13 mouse cellular contexts compared by ENCODE assay signal in the genomic region with DNA sequence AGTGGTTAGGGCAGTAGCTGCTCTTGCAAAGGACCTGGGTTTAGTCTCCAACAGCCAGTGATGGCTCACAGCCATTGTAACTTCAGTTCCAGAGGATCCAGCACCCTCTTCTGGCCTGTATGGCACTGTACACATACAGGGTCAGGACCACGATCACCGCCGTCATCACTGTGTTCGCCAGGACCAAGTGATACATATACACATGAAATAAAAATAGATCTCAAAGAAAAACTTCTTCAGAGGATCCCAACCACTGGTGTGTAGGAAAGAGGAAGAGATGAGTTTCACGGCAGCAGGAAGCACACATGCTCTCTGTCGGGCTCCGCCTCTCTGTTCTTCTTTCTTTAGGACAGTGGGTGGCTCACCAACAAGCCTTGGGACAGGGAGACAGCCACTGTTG.
A peak's percentile ranks its signal among the peaks of the same experiment; 100 is the strongest.
DNase-seq lines count a peak whose midpoint lies in the region; ATAC-seq and TF ChIP-seq lines count a peak whose summit lies in the region.
"Had no signal": no experiment of that assay in that cellular context is flagged by ENCODE, and none has a peak within 500 bp of the region (broad histone marks: within the 10 kb centered on the region; RNA-seq: fewer than 3 reads in every experiment).

No protein-coding gene starts in this region.

- no peak for DNase-seq in forebrain, postnatal 0 days
- DNase-seq in forebrain, embryonic 11.5 days (ENCODE audit: low spot score): no peak
- DNase-seq in liver (no peak), MEL (ENCODE audit: low read depth, low spot score) (peak; percentile 43)
- DNase-seq in right cerebral cortex, postnatal 25 days: no peak
- DNase-seq in thymus, adult 2 months: no peak
- DNase-seq: cerebellum, adult 8-10 months had no signal

- H3K9ac ChIP-seq in forebrain, postnatal 0 days: no peak overlapping the region
- no peak overlapping the region for H3K9ac ChIP-seq in forebrain, embryonic 11.5 days (ENCODE audit: low read length)
- no peak overlapping the region for H3K9ac ChIP-seq in liver, embryonic 16.5 days (ENCODE audit: low read depth, low read length)
- no peak overlapping the region for H3K9ac ChIP-seq in MEL (ENCODE audit: control insufficient read depth, low read depth, low read length, poor library complexity, severe bottlenecking)
- H3K9ac ChIP-seq: embryonic facial prominence, embryonic 15.5 days; heart, embryonic 13.5 days; limb, embryonic 13.5 days had no signal

- 0 out of 2 replicates have a peak, but pooled peaks have one; percentile 14 for ATAC-seq in forebrain, postnatal 0 days
- no peak for ATAC-seq in forebrain, embryonic 11.5 days (replicated peaks; ENCODE audit: low FRiP score)
- ATAC-seq in liver, embryonic 16.5 days (ENCODE audit: low read depth): no peak
- ATAC-seq: activated CD4-positive, CD25-positive, alpha-beta regulatory T cell, adult 4 months had no signal

- H3K4me3 ChIP-seq in forebrain, postnatal 0 days (ENCODE audit: low read depth, low read length): no peak overlapping the region
- H3K4me3 ChIP-seq in forebrain, embryonic 11.5 days (ENCODE audit: low read depth, low read length): no peak overlapping the region
- no peak overlapping the region for H3K4me3 ChIP-seq in liver, embryonic 16.5 days (ENCODE audit: low read depth, low read length)
- H3K4me3 ChIP-seq in MEL (ENCODE audit: control insufficient read depth in 1 of 2, insufficient read depth in 1 of 2, low read depth in 2 of 2, low read length in 2 of 2): no peak overlapping the region
- H3K4me3 ChIP-seq in macrophage (ENCODE audit: inconsistent target): no peak overlapping the region
- H3K4me3 ChIP-seq in thymus, adult 2 months (ENCODE audit: control insufficient read depth, insufficient read depth, low read length): no peak overlapping the region
- H3K4me3 ChIP-seq: embryonic facial prominence, embryonic 15.5 days; heart, embryonic 13.5 days; limb, embryonic 13.5 days had no signal

- H3K4me1 ChIP-seq in forebrain, postnatal 0 days (ENCODE audit: insufficient read depth): 0 out of 2 replicates have a peak, but pooled peaks cover 3% of the 10 kb centered on the region
- H3K4me1 ChIP-seq in forebrain, embryonic 11.5 days (replicated peaks; ENCODE audit: control insufficient read depth, insufficient read depth, low read length): 0 out of 2 replicates have a peak, but pooled peaks cover 4% of the 10 kb centered on the region
- H3K4me1 ChIP-seq in liver, embryonic 16.5 days (ENCODE audit: control insufficient read depth, low read depth, low read length): no peaks in the 10 kb centered on the region
- no peaks in the 10 kb centered on the region for H3K4me1 ChIP-seq in MEL (ENCODE audit: control insufficient read depth in 1 of 2, insufficient read depth in 2 of 2, low read length in 2 of 2)
- no peaks in the 10 kb centered on the region for H3K4me1 ChIP-seq in thymus, adult 2 months (replicated peaks; ENCODE audit: control insufficient read depth, insufficient read depth, low read length)
- H3K4me1 ChIP-seq: limb, embryonic 13.5 days had no signal

- H3K27me3 ChIP-seq in forebrain, postnatal 0 days (ENCODE audit: insufficient read depth, low read length): no peaks in the 10 kb centered on the region
- no peaks in the 10 kb centered on the region for H3K27me3 ChIP-seq in forebrain, embryonic 11.5 days (ENCODE audit: control insufficient read depth, insufficient read depth, low read length)
- H3K27me3 ChIP-seq in liver, embryonic 16.5 days (ENCODE audit: control insufficient read depth, insufficient read depth, low read depth, low read length): no peaks in the 10 kb centered on the region
- no peaks in the 10 kb centered on the region for H3K27me3 ChIP-seq in MEL (ENCODE audit: control insufficient read depth in 1 of 2, insufficient read depth in 2 of 2, low read length in 2 of 2)
- no peaks in the 10 kb centered on the region for H3K27me3 ChIP-seq in thymus, adult 2 months (ENCODE audit: control insufficient read depth, insufficient read depth, low read length)
- H3K27me3 ChIP-seq: embryonic facial prominence, embryonic 15.5 days; heart, embryonic 13.5 days; limb, embryonic 13.5 days had no signal

- no peak overlapping the region for H3K4me2 ChIP-seq in forebrain, postnatal 0 days (ENCODE audit: low read depth)
- H3K4me2 ChIP-seq in forebrain, embryonic 11.5 days (ENCODE audit: low read depth, low read length, severe bottlenecking): no peak overlapping the region
- H3K4me2 ChIP-seq in liver, embryonic 16.5 days (ENCODE audit: low read depth, low read length): no peak overlapping the region
- H3K4me2 ChIP-seq: embryonic facial prominence, embryonic 15.5 days; heart, embryonic 13.5 days; limb, embryonic 13.5 days had no signal

- peak; percentile 41; the same call in 1 of the 2 replicates for TF ChIP-seq CTCF in forebrain, postnatal 0 days (IDR thresholded peaks at IDR 0.05; ENCODE audit: low read depth)
- TF ChIP-seq CTCF in MEL (IDR thresholded peaks at IDR 0.05 in 2 of 3, conservative IDR thresholded peaks at IDR 0.05 in 1 of 3; ENCODE audit: control insufficient read depth in 1 of 3, insufficient read depth in 1 of 3, low read depth in 2 of 3, low read length in 3 of 3, poor library complexity in 1 of 3, severe bottlenecking in 1 of 3): peak; percentile 19 to 49 (median 27); a peak in 4 of 6 replicates
- no peak for TF ChIP-seq CTCF in thymus, adult 2 months (IDR thresholded peaks at IDR 0.05; ENCODE audit: borderline replicate concordance, control insufficient read depth, extremely low read depth, insufficient read depth, low read length, poor library complexity)

- H3K27ac ChIP-seq in forebrain, postnatal 0 days (ENCODE audit: low read depth, low read length): no peak overlapping the region
- no peak overlapping the region for H3K27ac ChIP-seq in forebrain, embryonic 11.5 days (ENCODE audit: low read depth, low read length)
- 0 out of 2 replicates have a peak overlapping the region, but pooled peaks have one; percentile 29 for H3K27ac ChIP-seq in liver, embryonic 16.5 days (ENCODE audit: low read length)
- no peak overlapping the region for H3K27ac ChIP-seq in MEL (ENCODE audit: control insufficient read depth, low read depth, low read length)
- peak overlapping the region; percentile 62 for H3K27ac ChIP-seq in macrophage
- H3K27ac ChIP-seq in thymus, adult 2 months (ENCODE audit: control insufficient read depth, insufficient read depth, low read length): no peak overlapping the region
- H3K27ac ChIP-seq: embryonic facial prominence, embryonic 15.5 days; heart, embryonic 13.5 days; limb, embryonic 13.5 days had no signal

- TF ChIP-seq EP300 in MEL (IDR thresholded peaks at IDR 0.05; ENCODE audit: low read depth in 1 of 2, low read length in 2 of 2): no peak

- 89% methylated on average over 7 of the region's 7 CpGs for WGBS in forebrain, postnatal 0 days
- 94% methylated on average over 7 of the region's 7 CpGs for WGBS in forebrain, embryonic 11.5 days
- 37% methylated on average over 7 of the region's 7 CpGs for WGBS in liver, embryonic 16.5 days (ENCODE audit: insufficient replicate concordance)
- 5% methylated on average over 7 of the region's 7 CpGs for WGBS in macrophage (ENCODE audit: missing documents)
- 45% methylated on average over 7 of the region's 7 CpGs for WGBS in thymus, adult 2 months

- H3K9me3 ChIP-seq in forebrain, postnatal 0 days (ENCODE audit: low read length): no peaks in the 10 kb centered on the region
- H3K9me3 ChIP-seq in forebrain, embryonic 11.5 days (ENCODE audit: control insufficient read depth, low read length): no peaks in the 10 kb centered on the region
- H3K9me3 ChIP-seq in liver, embryonic 16.5 days (replicated peaks; ENCODE audit: control insufficient read depth, low read length): no peaks in the 10 kb centered on the region
- no peaks in the 10 kb centered on the region for H3K9me3 ChIP-seq in MEL (replicated peaks; ENCODE audit: insufficient read depth, low read length)
- H3K9me3 ChIP-seq: embryonic facial prominence, embryonic 15.5 days; heart, embryonic 13.5 days; limb, embryonic 13.5 days had no signal

- H3K36me3 ChIP-seq in forebrain, postnatal 0 days (ENCODE audit: insufficient read depth): peaks cover 31% of the 10 kb centered on the region
- H3K36me3 ChIP-seq in forebrain, embryonic 11.5 days (ENCODE audit: control insufficient read depth, insufficient read depth, low read length): peaks cover 3% of the 10 kb centered on the region; the same call in 1 of the 2 replicates
- peaks cover 4% of the 10 kb centered on the region; the same call in 1 of the 2 replicates for H3K36me3 ChIP-seq in liver, embryonic 16.5 days (ENCODE audit: control insufficient read depth, insufficient read depth)
- H3K36me3 ChIP-seq in MEL (ENCODE audit: control insufficient read depth in 1 of 2, insufficient read depth in 2 of 2, low read length in 2 of 2): peaks cover 0 to 3% of the 10 kb centered on the region in 2 experiments; a peak in 1 of 4 replicates
- peaks cover 43% of the 10 kb centered on the region for H3K36me3 ChIP-seq in macrophage (ENCODE audit: inconsistent target)
- peaks cover 40% of the 10 kb centered on the region for H3K36me3 ChIP-seq in thymus, adult 2 months (ENCODE audit: control insufficient read depth, insufficient read depth, low read length)

- TF ChIP-seq POLR2A in MEL (IDR thresholded peaks at IDR 0.05; ENCODE audit: control insufficient read depth in 1 of 2, insufficient read depth in 1 of 2, low read depth in 1 of 2, low read length in 2 of 2, poor library complexity in 1 of 2): no peak
- no peak for TF ChIP-seq POLR2A in thymus, adult 2 months (IDR thresholded peaks at IDR 0.05; ENCODE audit: control insufficient read depth, extremely low read depth, insufficient read depth, low read length, poor library complexity)

- H3K79me2 ChIP-seq in MEL (ENCODE audit: control insufficient read depth, insufficient read depth, low read length, poor library complexity) (no peaks in the 10 kb centered on the region), macrophage (ENCODE audit: inconsistent target) (peaks cover 3% of the 10 kb centered on the region; the same call in 1 of the 2 replicates)

- peak; percentile 45 for TF ChIP-seq RAD21 in MEL (IDR thresholded peaks at IDR 0.05; ENCODE audit: low read depth, low read length)

TF ChIP-seq in MEL, 35 proteins besides CTCF, POLR2A, EP300 and RAD21:
- TF ChIP-seq SMC3 (IDR thresholded peaks at IDR 0.05; ENCODE audit: low read depth, low read length) (peak; percentile 37), ETS1 (IDR thresholded peaks at IDR 0.05; ENCODE audit: low read depth, low read length) (no peak), TAL1 (IDR thresholded peaks at IDR 0.05; ENCODE audit: low read length) (no peak), JUND (IDR thresholded peaks at IDR 0.05; ENCODE audit: low read depth, low read length) (no peak), GATA1 (IDR thresholded peaks at IDR 0.05; ENCODE audit: low read depth, low read length) (no peak), ZC3H11A (IDR thresholded peaks at IDR 0.05; ENCODE audit: low read depth, low read length) (peak; percentile 18; the same call in 1 of the 2 replicates), TBP (IDR thresholded peaks at IDR 0.05; ENCODE audit: low read depth, low read length) (no peak), MAZ (IDR thresholded peaks at IDR 0.05; ENCODE audit: low read depth, low read length) (no peak), UBTF (IDR thresholded peaks at IDR 0.05; ENCODE audit: borderline replicate concordance, insufficient read depth, low read depth, low read length) (no peak), POLR2AphosphoS2 (IDR thresholded peaks at IDR 0.05; ENCODE audit: low read length) (no peak)

Comparison
In these comparisons a context has a peak if more than half of its experiments do, and no peak if none do; other contexts are left out.
1. H3K27ac ChIP-seq: peak in liver, embryonic 16.5 days (single experiment) and macrophage (single experiment); none in forebrain, postnatal 0 days (single experiment), forebrain, embryonic 11.5 days (single experiment), MEL (single experiment) and thymus, adult 2 months (single experiment).